Mouse (Mus musculus) forebrain, embryonic 15.5 days (tissue): ENCODE data around the gene Taar3. TPM values are rescaled to one million over a fixed set of nuclear protein-coding genes. Genes with fewer than 3 reads are reported as not detected.

Experiments used
- polyA plus RNA-seq: library from polyadenylated mRNA; unstranded; fragments of >200 nt; fragmentation: Nextera tagmentation; extraction: Ambion mirVana; gene quantifications from 2 replicates; pipeline ENCODE4 v1.2.1, GENCODE M21; 2015

Gene Taar3
- polyA plus RNA-seq, 1 experiment from 2014 or later, result not detected

Other genes with a start within 250 kb of the Taar3 start
- 113 and 122 TPM in 2 replicates for gene Rps12, start 162.3 kb upstream of the Taar3 start, polyA plus RNA-seq
- gene Slc18b1, start 152.6 kb upstream of the Taar3 start, polyA plus RNA-seq, result 15.8 and 16.5 TPM in 2 replicates
- 0.10 TPM in 1 of 2 replicates, not detected in the other for gene Vnn3, start 98.1 kb upstream of the Taar3 start, polyA plus RNA-seq
- 0.13 and 0.19 TPM in 2 replicates for gene Vnn1, start 54.9 kb upstream of the Taar3 start, polyA plus RNA-seq
- not detected in 2 replicates for gene Taar1, start 29.2 kb upstream of the Taar3 start, polyA plus RNA-seq
- gene Taar2, start 11.0 kb upstream of the Taar3 start, polyA plus RNA-seq, result not detected in 2 replicates
- not detected in 2 replicates for gene Taar4, start 10.9 kb downstream of the Taar3 start, polyA plus RNA-seq
- gene Taar5, start 21.1 kb downstream of the Taar3 start, polyA plus RNA-seq, result not detected in 2 replicates
- gene Taar6, start 36.1 kb downstream of the Taar3 start, polyA plus RNA-seq, result not detected in 2 replicates
- not detected in 2 replicates for gene Taar7a, start 43.9 kb downstream of the Taar3 start, polyA plus RNA-seq
- gene Taar7b, start 50.4 kb downstream of the Taar3 start, polyA plus RNA-seq, result not detected in 2 replicates
- gene Taar7d, start 77.7 kb downstream of the Taar3 start, polyA plus RNA-seq, result not detected in 2 replicates
- gene Taar7e, start 88.1 kb downstream of the Taar3 start, polyA plus RNA-seq, result not detected in 2 replicates
- not detected in 2 replicates for gene Taar7f, start 100.0 kb downstream of the Taar3 start, polyA plus RNA-seq
- not detected in 2 replicates for gene Taar8a, start 126.9 kb downstream of the Taar3 start, polyA plus RNA-seq
- gene Taar8b, start 142.7 kb downstream of the Taar3 start, polyA plus RNA-seq, result not detected in 2 replicates
- gene Taar8c, start 152.4 kb downstream of the Taar3 start, polyA plus RNA-seq, result not detected in 2 replicates
- not detected in 2 replicates for gene Taar9, start 160.0 kb downstream of the Taar3 start, polyA plus RNA-seq
- gene Stx7, start 199.7 kb downstream of the Taar3 start, polyA plus RNA-seq, result 252 and 275 TPM in 2 replicates